Mouse (Mus musculus): Measurements from ENCODE around the gene Zdhhc12. TPM values are rescaled to one million over a fixed set of nuclear protein-coding genes. Genes with fewer than 3 reads are reported as not detected.

Zdhhc12 gene
- 9.4 TPM for polyA plus RNA-seq (2017; shearing (Covaris generic))

DNA sequence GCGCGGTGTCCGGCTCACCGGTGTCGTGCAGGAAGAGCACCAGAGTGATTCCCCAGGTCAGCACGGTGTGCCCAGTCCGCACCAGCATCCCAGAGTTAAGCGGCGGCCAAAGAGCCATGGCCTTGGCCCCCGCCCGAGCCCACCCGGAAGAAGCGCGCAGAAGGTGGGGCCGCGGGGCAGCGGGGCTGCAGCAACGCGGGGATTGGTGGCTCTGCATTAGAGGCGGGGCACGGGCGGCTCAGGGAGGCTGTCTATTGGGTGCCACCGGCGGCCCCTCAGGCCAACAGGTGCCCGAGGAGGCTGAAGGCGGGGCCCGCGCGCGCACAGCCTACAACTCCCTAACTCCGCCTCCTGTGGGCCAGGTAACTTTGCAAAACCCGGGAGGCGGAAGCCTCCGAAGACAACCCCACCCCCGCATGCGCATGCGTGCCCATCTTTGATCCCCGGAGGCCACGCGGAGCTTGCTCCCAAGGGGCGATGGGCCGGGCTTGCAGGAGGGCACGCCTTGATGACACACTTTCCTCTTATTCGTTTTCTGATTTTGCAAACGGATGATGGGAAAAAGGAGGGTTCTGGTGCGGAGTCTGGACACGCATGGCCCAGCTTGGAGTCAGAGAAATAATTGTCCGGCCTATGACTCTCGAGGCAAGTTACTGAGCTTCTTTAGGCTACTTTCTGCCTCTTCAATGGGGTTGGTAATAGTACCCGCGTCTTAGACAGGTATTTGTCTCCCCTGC lies at the start of gene Zdhhc12:
Zdhhc12 (minus strand) TSS at position 178 of the 737 bp plus-strand sequence.

GRCm38 (mm10) chr2:30133613-30134377 lies 40.3 kb upstream of the Zdhhc12 start, which contains the start of gene Tbc1d13:
Tbc1d13 (plus strand) TSS chr2:30133746.

DNA sequence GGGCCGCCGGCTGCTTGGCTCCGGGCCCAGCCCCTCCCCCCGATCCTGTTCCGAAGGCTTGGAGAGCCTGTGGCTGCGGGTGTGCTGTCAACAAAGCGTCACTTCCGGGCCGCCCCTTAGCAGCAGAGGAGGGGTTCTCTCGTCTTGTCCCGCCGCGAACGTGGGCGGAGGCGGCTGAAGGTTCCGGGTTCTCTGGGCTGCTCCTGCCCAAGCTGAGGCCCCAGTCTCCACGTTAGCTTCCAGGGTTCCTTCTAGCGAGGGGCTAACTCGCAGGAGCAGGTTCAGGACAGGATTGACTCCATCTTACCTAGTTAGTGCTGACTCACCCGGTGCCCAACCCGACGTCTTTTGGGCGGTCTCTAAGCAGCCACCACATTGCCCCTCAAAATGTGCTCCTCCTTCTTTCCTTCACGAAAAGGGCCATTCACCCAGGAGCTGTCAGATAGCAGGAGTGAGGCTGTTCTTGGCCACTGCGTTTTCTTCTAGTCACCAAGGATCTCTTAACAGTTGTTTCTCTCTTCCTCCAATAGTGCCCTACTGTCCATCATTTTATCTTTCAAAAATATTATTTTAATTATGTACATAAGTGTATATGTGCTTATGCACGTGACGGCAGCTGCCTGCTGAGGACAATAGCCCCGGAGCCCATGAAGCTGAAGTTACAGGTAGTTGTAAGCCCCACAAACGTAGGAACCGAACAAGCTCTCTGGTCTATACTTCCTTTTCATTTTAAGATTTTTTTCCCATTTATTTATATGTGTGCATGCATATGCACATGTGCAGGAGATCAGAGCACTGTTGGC lies 31.2 kb upstream of the Zdhhc12 start, which contains the start of gene Zer1:
Zer1 (minus strand) TSS at position 114 of the 803 bp plus-strand sequence.

DNA sequence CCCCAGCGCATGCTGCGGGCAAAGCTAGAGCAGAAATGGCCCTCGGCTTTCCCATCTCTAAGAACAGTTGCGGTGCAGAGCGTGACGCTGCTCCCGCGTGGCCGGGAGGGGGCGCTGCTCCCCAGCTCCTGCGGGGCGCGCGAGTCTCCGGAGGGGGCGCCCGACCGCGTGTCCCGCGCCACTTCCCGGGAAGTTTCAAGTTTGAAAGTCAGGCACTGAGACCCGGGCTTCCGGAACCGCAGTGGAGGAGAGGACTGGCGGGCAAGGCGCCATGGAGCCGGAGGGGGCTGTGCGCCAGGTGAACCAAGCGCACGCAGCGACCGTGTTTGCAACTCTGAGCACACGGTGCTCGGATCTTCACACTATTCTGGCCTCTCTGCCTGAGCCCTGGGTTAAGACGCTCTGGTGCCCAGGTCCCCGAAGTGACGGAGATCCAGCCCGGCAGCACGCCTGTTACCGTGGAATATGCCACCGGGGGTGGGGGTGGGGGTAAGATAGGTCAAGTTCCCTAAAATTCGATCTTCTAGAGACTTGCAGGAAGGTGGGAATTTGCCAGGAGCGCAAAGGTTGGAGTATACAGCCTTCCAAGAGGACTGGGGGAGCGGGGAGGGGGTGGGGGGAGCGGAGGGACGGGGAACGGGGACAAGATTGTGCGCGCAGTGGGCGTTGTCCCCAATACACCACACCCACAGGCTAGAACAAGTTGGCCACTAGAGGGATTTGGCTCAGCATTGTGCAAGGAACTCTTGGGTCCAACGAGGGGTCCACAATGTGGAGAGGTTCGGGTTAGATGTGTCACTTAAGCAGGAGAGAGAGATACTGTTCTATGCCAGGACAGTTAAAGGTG lies 15.7 kb downstream of the Zdhhc12 start, which contains the start of gene Pkn3:
Pkn3 (plus strand) TSS at position 183 of the 847 bp plus-strand sequence.

GRCm38 (mm10) chr2:30057223-30057904 lies 36.1 kb downstream of the Zdhhc12 start, which contains the start of gene Set:
Set (plus strand) TSS chr2:30057378.

DNA sequence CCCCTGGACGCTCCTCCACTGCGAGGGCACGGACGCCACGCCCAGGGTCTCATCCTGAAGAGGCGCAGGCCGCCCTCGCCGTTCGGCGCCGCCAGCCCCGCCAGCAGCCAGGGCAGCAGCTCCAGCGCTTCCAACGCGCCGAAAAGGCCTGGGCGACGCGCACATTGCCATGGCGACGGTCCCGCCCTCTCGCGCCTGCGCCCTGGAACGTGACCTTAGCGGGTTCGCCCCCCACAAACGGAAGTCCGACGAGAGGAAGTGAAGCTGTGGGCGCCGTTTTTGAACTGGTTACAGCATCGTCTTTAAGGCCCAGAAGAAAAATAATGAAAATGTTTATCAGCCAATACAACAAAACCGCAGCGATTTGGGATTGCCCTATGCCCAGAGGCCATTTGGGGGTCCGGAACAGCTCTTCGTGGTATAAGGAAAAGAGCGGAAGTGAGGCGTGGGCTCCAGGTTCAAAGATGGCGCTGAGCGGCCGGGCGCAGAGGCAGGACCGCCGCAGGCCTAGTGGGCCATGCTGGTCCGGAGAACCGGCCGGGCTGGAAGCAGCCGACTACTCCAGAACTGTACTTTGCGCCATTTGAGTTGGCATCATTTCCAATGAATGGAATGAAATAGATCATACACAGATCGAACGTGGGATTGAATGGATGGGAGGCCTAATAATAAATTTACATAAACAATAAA lies 44.6 kb downstream of the Zdhhc12 start, which contains the start of gene Wdr34:
Wdr34 (minus strand) TSS at position 183 of the 690 bp plus-strand sequence.

Other genes with a start within 250 kb of the Zdhhc12 start
- gene Cercam, start 224.5 kb downstream of the Zdhhc12 start, polyA plus RNA-seq (2017; shearing (Covaris generic)), result 2.4 TPM
- gene Odf2, start 204.4 kb downstream of the Zdhhc12 start, polyA plus RNA-seq (2017; shearing (Covaris generic)), result 63.6 TPM
- 53.7 TPM for gene Gle1, start 158.2 kb downstream of the Zdhhc12 start, polyA plus RNA-seq (2017; shearing (Covaris generic))
- 87.7 TPM for gene Sptan1, start 128.1 kb downstream of the Zdhhc12 start, polyA plus RNA-seq (2017; shearing (Covaris generic))
- gene Wdr34, start 44.8 kb downstream of the Zdhhc12 start, polyA plus RNA-seq (2017; shearing (Covaris generic)), result 2.3 TPM
- 287 TPM for gene Set, start 36.3 kb downstream of the Zdhhc12 start, polyA plus RNA-seq (2017; shearing (Covaris generic))
- gene Pkn3, start 16.0 kb downstream of the Zdhhc12 start, polyA plus RNA-seq (2017; shearing (Covaris generic)), result 1.1 TPM
- gene Zer1, start 30.9 kb upstream of the Zdhhc12 start, polyA plus RNA-seq (2017; shearing (Covaris generic)), result 21.4 TPM
- 5.4 TPM for gene Tbc1d13, start 40.1 kb upstream of the Zdhhc12 start, polyA plus RNA-seq (2017; shearing (Covaris generic))
- 23.6 TPM for gene Endog, start 77.8 kb upstream of the Zdhhc12 start, polyA plus RNA-seq (2017; shearing (Covaris generic))
- 28.2 TPM for gene Spout1, start 84.8 kb upstream of the Zdhhc12 start, polyA plus RNA-seq (2017; shearing (Covaris generic))
- gene Kyat1, start 112.2 kb upstream of the Zdhhc12 start, polyA plus RNA-seq (2017; shearing (Covaris generic)), result 7.8 TPM
- 3.4 TPM for gene Lrrc8a, start 144.1 kb upstream of the Zdhhc12 start, polyA plus RNA-seq (2017; shearing (Covaris generic))
- 1.6 TPM for gene Gm28035, start 146.9 kb upstream of the Zdhhc12 start, polyA plus RNA-seq (2017; shearing (Covaris generic))
- gene Phyhd1, start 172.6 kb upstream of the Zdhhc12 start, polyA plus RNA-seq (2017; shearing (Covaris generic)), result 1.5 TPM
- gene Gm28038, start 187.4 kb upstream of the Zdhhc12 start, polyA plus RNA-seq (2017; shearing (Covaris generic)), result not detected
- gene Dolk, start 192.7 kb upstream of the Zdhhc12 start, polyA plus RNA-seq (2017; shearing (Covaris generic)), result 6.4 TPM
- 16.6 TPM for gene Nup188, start 192.7 kb upstream of the Zdhhc12 start, polyA plus RNA-seq (2017; shearing (Covaris generic))